Mouse (Mus musculus): ENCODE results near the gene Tubg1.

Gene Tubg1

DNA sequence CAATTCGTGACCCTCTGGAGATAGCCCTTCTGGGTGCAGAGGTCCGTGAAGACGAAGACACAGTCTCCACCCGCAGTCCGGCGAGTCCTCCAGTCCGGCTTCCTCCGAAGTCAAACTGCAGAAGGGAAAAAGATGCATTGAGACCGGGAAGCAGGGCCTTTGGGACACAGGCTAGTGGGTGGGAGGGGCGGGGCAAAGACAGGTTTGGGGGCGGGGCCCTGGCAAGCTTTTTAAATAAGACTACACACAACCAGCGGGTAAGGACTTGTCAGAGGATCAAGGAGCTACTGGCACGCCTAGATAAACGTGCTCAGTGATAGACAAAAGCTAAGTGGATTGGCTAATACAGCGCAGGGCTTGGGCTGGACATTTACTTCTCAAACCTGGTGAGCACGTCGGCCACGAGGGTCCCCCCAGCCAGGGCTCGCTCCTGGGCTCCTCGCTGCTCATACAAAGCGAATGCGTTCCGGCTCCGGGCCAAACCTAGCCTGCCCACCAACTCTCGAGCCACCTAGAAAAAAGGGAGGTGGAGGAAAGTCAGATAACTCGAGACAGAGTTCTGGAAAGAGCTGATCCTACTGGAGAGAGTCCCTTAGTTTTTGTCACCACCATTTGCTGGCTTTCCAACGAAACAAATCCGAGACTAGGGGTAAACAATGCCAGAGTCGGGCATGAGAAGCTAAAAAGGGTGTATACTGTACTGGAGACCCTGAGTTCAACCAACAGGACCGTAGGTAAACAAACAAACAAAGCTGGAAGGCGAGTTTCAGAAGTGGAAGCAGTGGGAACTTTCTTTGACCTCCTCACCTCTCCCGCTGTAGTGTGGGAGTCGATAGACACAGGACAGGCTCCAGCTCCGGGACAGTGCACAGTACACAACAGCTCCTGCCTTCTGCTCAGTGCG lies 45.2 kb downstream of the Tubg1 start:
- DNase-seq (ENCODE audit: low read depth, low spot score) = no peak

DNA sequence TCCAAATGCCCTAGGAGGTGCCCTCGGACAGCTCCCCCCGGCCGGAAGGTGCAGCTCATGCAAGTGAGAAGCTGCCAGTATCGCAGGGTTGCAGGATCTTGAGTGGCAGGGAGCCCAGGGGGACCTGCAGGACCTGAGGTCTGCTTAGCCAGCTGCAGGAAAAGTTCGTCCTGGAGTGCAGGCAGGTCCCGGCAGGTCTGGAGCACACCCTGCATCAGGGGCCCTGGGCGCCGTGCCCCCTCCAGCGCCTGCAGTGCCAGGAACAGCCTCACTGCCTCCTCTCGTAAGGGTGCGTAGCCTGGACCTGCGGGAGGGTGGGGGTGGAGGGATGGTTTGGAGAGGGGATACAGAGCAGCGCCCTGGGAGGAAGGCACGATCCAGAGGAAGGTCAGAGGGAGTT lies 46.6 kb downstream of the Tubg1 start:
- DNase-seq (ENCODE audit: low read depth, low spot score) = no peak

DNA sequence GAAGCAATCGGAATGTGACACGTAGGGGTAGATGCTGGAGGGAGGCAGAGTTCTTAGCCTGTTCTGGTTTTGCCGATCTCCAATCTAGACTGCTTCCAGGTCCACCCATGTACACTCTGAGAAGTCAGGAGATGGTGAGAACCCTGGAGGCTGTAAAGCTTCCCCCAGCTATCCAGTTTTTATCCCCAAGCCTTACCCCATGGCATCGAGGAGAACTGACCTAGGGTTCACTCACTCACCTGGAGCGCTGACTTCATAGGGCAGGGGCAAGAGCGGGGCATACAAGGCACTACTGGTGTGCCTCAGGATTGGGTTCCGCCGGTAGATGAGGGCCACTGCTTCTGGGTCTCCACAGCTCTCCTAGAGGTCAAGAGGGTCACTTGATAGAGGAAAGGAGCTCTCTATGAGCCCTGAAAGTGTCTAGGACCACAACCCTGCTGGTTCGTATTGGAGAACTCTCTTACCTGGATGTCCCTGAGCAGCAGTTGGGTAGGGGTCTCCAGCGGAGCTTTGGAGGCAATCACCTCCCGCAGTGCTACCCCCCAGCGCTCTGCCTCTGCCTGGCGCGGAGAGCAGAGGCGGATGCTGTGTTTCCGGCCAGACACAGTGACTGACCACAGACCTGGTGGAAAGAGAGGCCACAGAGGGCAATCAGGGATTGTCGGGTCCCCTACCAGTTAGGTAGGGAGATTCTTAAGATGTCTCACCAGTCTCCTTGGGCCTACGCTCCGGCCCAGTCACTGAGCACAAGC lies 47.6 kb downstream of the Tubg1 start:
- no peak for DNase-seq (ENCODE audit: low read depth, low spot score)

DNA sequence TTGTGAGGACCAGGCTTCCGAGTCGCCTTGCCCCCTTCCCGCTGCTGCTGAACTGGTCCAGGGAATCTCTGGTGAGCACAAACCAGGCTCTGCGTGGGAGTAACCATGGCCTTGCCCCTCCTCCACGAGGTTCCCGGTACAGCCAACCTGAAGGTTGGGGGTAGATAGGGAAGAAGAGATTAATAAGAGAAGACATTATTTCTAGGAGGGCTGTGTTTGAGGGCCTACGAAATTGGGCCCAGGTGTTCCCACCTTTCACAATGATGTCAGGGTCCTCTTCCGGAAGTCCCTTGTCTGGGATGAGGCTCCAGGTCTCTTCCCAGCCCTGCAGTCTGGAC lies 48.2 kb downstream of the Tubg1 start:
- DNase-seq (ENCODE audit: low read depth, low spot score) = no peak

DNA sequence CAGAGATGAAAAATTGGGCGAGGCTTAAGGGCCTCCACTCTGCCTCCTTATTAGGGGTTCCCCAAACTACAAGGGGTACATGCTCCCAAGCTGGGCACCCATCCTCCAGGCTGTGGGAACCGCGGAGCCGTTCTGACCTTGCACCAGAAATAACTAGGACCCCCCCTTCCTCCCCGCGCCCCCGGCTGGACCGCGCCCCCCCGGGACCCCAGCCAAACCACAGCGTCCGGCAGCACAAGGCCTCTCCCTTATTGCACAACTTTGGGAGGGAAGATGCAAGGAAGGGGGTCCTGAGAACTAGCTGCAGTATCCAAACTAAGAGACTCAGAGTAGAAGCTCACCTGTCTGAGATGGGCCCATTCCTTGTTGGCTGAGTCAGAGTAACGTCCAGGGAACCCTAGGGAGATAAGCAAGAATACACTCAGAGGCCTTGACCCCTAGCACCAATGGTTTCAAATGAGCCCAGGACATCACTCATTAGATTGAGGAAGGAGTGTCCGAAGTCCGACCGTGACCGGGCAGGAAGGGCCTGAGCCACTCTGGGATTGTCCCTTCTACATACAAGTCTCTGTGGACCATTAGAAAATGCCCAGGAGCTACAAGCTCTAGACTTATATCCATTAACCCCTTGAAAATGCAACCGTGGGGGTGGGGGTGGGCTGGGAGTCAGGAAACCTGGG lies 48.7 kb downstream of the Tubg1 start:
- DNase-seq (ENCODE audit: low read depth, low spot score) = no peak

DNA sequence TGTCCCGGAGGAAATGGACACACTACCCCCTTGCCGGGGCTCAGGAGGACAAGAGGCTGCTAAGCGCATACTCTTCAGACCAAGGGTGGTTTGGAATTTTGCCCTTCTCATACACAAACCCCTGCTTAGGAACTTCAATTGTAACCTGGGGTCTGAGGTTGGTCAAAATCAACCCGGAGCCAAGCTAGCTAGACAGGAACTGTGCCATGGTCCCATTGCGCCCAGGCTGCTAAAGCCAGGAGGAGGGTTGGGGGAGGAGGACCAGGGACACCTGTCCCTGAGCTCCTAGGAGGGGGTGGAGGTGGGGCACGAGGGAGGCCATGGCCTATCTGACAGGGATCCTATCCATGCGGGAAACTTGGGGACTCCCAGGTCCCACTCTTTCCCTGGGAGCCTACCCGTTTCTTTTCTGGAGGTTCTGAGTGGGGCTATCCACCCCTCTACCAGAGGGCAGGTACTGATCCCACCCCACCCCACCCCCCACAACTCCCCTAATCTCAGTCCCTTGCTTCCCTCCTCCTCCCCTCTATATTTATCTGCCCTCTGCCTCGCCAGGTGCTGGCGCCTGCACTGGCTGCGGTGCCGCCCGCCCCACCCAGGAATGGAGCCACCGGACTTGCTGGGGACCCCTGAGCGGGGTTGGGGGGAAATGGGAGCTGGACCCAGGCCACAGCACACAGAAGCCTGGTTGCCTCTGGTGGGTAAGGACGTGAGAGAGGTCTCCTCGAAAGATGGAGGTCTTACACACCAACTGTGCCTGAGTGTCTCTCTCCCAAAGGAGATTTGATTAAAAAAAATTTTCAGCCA lies 49.8 kb downstream of the Tubg1 start:
- DNase-seq (ENCODE audit: low read depth, low spot score) = no peak

DNA sequence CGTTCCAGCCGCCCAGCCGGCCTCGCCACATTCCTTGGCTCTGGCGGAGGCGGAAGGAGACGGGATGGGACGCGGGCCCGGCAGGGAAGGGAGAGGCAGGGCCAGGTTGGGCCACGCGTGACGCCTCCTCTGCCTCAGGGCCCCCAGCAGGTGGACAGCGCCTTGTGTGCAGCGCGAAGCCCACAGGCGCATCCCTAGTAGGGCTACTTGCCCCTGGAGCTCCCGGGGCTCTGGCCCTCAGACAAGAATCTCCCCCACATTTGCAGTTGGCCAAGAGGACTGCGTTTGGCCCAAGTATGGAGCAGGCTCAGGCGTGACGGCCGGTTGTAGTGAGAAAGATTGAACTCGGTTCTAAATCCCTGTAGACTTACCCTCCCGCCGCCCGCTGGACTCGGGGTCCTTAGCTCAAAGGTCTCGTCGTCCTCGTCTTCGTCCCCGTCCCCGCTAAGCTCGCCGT lies 50.6 kb downstream of the Tubg1 start, which contains the start of gene Cntnap1:
TSS of gene Cntnap1 (plus strand) at position 170 of the 457 bp plus-strand sequence.
- DNase-seq (ENCODE audit: low read depth, low spot score) = no peak

DNA sequence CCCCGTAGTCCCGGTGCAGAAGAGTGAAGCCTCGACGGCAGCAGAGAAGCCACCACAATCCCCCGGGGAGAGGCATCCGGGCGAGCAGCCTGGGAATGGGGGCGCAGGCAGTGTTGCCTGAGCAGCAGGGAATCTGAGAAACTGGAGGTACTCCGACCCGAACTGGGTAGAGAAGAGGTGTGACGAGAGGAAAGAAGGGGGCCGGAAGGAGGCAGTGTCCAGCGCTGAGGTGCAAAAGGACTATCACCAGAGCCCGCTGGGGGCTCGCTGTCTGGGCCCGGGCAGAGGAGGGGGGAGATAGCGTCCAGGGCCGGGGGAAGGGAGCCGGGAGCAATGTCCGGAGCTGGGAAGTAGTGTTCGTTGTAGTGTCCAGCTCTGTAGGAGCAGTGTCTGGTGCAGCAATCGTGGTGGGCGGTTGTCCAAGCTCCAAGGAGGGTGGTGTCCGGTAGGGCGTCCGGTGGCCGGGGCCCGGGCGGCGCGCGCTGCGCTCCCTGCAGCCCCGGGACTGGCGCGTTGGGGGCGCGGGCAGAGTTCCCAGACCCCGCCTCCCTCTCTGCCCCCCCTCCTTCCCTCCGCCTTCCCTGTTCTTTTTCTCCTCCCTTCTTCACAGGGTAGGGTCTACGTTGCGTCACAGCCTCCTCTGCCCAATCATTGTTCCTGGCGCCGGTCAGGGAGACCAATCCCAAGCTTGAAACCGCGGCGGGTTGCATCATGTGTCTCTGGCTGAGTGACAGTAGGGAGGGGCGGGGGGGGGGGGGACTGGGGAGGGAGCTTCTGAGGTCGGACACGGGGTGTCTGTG lies 51.3 kb downstream of the Tubg1 start, which contains the start of gene Plekhh3:
TSS of gene Plekhh3 (minus strand) at position 541 of the 800 bp plus-strand sequence.
- DNase-seq (ENCODE audit: low read depth, low spot score) = peak; percentile 87

DNA sequence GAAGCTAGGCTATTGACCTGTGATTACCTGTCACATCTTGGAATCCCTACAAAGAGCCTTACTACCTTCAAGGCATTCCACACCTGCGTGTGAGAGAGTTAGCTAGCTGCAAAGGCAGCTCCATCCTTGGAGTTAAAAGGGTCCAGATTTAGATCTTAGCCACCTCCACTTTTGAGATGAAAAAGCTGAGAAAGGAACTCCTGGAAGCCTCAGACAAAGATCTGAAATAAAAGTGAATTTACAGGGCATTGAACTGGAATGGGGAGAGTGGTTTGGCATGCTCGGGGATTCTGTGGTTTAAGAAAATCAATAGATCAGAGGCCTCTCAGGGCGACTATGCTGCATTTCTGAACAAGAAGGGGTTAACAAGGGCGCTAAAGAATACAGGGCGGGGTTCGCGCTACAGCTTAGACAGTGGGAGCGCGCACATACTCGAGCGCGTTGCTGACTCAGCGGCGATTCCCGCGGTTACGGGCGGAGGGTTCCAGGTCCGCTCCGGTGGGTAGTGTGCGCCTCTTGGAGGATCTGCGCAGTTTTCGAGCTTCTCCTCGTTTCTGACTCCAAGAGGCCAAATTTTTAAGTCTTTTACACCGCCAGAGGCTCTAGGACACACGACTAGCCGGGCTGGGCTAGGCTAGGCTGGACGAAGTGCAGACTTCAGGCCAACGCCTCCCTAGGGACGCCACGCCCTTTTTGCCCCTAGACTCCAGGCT lies 52.1 kb downstream of the Tubg1 start:
- DNase-seq (ENCODE audit: low read depth, low spot score) = no peak

DNA sequence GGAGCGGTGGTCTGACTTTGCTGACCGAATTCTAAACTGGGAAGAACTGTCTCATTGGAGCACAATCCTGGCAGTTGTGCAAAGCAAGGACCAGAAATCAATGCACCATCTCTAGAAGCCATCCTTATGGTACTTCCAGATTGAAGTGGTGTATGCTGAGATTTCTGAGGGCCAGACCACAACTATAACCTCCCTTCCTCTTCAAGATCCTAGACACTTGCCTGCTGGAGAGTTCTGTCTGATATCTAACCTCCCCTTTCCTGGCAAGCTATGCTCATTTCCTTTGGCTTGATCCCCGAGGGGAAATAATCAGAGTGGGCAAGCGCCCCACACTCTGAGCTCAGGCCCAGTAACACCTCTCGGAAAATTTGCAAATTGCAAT lies 52.7 kb downstream of the Tubg1 start:
- DNase-seq (ENCODE audit: low read depth, low spot score) = no peak

DNA sequence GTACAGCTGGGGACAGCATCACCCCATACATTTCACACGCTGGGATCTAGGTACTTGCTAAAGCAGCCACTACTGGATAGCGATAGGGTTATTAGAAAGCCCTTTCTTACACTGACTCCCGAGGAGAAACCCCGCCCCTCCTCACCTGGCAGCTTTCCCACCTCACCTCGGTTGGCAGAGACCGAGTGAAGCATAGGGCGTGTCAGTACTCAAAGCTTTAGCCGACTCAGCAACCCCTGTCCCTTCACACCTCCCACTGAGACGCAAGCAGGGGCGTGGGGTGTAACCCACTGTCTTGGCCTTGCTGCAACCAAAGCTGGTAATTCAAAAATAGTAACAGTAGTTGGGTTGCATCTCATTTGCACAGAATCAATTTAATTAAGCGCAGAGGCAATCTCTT lies 53.4 kb downstream of the Tubg1 start:
- DNase-seq (ENCODE audit: low read depth, low spot score) = no peak

DNA sequence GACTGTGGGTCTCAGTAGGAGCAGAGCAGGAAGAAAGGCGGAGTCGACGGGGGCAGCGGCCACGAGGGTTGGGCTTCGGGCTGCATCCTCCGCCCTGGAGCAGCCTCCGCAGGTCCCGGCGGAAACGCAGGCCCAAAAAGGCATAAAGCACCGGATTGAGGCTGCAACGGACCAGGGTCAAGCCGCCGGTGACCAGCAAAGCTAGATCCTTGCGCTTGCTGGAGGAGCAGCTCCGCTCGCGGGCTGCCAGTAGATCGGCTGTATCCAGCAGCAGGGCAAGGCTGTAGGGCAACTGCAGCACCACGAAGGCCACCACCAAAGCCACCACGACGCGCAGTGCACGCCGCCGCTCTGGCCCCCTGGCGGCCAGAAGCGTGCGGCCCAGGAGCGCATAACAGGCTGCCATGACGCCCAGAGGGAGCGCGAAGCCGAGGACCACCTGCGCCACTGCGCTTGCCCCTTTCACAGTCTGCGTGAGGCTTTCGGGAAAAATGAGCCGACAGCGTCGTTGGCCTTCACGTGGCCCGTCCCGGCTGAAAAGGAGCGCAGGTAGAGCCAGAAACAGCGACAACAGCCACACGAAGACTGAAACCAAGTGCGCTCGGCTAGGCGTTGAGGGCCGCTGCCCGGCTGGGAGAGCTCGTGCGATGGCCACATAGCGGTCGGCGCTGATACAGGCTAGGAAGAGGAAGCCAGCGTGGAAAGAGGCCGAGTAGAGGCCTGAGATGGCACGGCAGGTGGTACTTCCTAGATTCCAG lies 54.1 kb downstream of the Tubg1 start:
- no peak for DNase-seq (ENCODE audit: low read depth, low spot score)

DNA sequence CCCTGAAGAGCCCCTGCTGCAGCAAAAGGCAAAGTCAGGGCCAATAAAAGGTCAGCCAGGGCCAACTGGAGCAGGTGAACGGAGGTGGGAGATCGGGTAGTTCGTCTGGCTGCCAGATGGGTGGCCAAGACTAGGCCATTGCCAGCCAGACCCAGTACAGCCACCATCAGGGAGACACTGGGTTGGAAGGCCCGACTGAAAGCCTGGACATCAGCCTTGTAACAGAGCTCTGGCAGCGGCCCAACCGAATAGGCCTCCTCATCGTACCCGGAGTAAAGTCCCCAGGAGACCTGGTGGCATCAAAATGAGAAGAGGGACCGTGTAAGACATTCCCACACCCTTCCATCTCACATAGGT lies 54.6 kb downstream of the Tubg1 start:
- no peak for DNase-seq (ENCODE audit: low read depth, low spot score)

DNA sequence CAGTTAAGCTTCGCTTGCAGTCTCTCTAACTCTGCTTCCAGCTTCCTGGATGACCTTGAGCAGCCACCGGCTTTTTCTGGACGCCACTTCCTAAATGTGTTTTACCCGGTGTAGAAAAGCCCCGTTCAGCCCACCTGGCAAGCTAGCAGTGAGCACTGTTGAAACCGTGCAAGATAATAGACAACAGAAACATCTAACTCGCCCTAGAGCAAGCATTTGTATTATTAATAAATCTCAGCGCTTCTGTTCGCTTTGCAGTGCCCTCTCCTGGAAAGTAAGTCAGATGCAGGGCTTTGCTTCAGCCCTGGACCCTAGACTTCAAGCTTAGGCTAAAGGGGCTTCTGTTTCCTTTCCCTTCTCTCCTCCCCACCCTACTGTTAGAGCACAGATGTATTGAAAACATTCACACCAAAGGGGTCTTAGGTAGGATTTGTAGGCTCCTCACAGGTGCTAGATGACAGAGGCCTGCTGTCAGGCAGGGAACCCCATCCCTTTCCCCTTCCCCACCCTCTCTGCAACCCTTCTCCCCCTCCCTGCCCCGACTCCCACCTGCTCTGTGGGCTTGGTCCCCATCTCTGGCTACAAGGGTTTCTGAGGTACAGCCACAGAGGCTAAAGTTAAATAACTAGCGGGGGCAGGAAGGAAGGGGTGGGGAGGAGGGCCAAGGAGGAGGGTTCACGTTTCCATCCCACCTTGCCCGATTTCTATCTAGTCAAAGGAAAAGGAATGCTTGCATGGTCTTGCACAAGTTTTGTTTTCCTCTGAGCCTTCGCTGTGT lies 55.3 kb downstream of the Tubg1 start, which contains the start of gene Ccr10:
TSS of gene Ccr10 (minus strand) at position 593 of the 778 bp plus-strand sequence.
- no peak for DNase-seq (ENCODE audit: low read depth, low spot score)

DNA sequence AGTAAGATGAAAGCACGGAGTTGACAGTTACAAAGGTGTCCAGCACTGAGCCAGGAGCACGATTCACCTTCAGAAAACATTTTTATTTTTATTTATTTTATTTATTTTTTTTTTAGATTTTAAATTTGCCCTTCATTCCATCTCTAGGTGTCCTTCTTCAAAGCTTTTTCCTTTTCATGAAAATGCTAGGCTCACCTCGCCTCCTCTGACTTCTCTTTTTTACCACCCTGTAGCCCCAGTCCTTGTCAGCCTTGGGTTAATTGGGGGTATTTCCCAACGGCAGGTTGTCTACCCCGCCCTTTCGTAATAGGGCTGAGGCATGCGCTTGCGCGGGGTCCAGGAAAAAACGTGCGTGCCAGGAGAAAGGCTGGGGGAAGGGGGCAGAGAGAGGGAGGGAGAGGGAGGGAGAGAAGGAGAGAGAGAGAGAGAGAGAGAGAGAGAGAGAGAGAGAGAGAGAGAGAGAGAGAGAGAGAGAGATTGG lies 55.9 kb downstream of the Tubg1 start:
- DNase-seq (ENCODE audit: low read depth, low spot score) = no peak
